Mouse (Mus musculus) adrenal gland, adult 18-20 months (tissue): ENCODE measurements around the gene Chrnb4. TPM values are rescaled to one million over a fixed set of nuclear protein-coding genes. Genes with fewer than 3 reads are reported as not detected.

Experiments used
- DNase-seq, 2 experiments: peaks; one replicate each; pipeline ENCODE4 v3.0.0; 2021 to 2022; ENCODE audit warnings: low spot score in 2 of 2
- long read RNA-seq, 2 experiments: library from polyadenylated mRNA; stranded (forward); transcript quantifications; one replicate each; pipeline ENCODE4 v2.0.0; 2021
- total RNA-seq, 2 experiments: library from RNA; stranded (reverse); gene quantifications; 1 replicate in 1 of 2; 2 replicates in 1 of 2; pipeline ENCODE4 v1.2.3; 2021

Chrnb4 gene
- total RNA-seq, result 10 to 100 TPM in 1 of 2 experiments, 1 to 10 TPM in 1; 7.7 to 10.6 TPM
- long read RNA-seq, experiment 1, transcript Chrnb4-201 (6 exons, 3,723 nt), result major isoform, 11 of 12 reads
- long read RNA-seq, experiment 1, partial matches to known transcripts, result 0 of 12 reads
- long read RNA-seq, experiment 1, other reads (novel, unspliced or antisense), result 1 of 12 reads
- long read RNA-seq, experiment 2, partial matches to known transcripts, result 2 of 4 reads
- long read RNA-seq, experiment 2, other reads (novel, unspliced or antisense), result 0 of 4 reads

GRCm38 (mm10) chr9:55048211-55048880 is at the start of gene Chrnb4:
Gene Chrnb4, minus strand, starts transcription at chr9:55048779.
- DNase-seq, result no peak

- no peak for DNase-seq
Observed at GRCm38 (mm10) chr9:55096870-55097269, 48.3 kb upstream of the Chrnb4 start.

GRCm38 (mm10) chr9:55096033-55096432 is 47.5 kb upstream of the Chrnb4 start:
- no peak for DNase-seq

GRCm38 (mm10) chr9:55090141-55090540 is 41.6 kb upstream of the Chrnb4 start:
- DNase-seq, result no peak

- DNase-seq, result no peak
Observed at GRCm38 (mm10) chr9:55089226-55089625, 40.6 kb upstream of the Chrnb4 start.

GRCm38 (mm10) chr9:55083154-55083913 is 34.8 kb upstream of the Chrnb4 start:
- no peak for DNase-seq

GRCm38 (mm10) chr9:55067965-55068265 is 19.3 kb upstream of the Chrnb4 start:
- no peak for DNase-seq

GRCm38 (mm10) chr9:55067260-55067964 is 18.8 kb upstream of the Chrnb4 start:
- no peak for DNase-seq

- no peak for DNase-seq
Observed at GRCm38 (mm10) chr9:55065241-55065640, 16.7 kb upstream of the Chrnb4 start.

GRCm38 (mm10) chr9:55058067-55058466 is 9.5 kb upstream of the Chrnb4 start:
- DNase-seq, result no peak

GRCm38 (mm10) chr9:55055386-55055930 is 6.9 kb upstream of the Chrnb4 start:
- no peak for DNase-seq

GRCm38 (mm10) chr9:55046764-55047163 is 1.8 kb downstream of the Chrnb4 start:
- DNase-seq, result no peak

- DNase-seq, result no peak
Observed at GRCm38 (mm10) chr9:55045001-55045400, 3.6 kb downstream of the Chrnb4 start.

GRCm38 (mm10) chr9:55043688-55044087 is 4.9 kb downstream of the Chrnb4 start:
- DNase-seq, result no peak

GRCm38 (mm10) chr9:55041389-55041788 is 7.2 kb downstream of the Chrnb4 start:
- DNase-seq, result no peak

- DNase-seq, result no peak
Observed at GRCm38 (mm10) chr9:55039983-55040382, 8.6 kb downstream of the Chrnb4 start.

GRCm38 (mm10) chr9:55038948-55039347 is 9.6 kb downstream of the Chrnb4 start:
- no peak for DNase-seq

GRCm38 (mm10) chr9:55031435-55032167 is 17.0 kb downstream of the Chrnb4 start:
- DNase-seq, result no peak

- DNase-seq, result no peak
Observed at GRCm38 (mm10) chr9:55026275-55026663, 22.3 kb downstream of the Chrnb4 start, which contains the start of gene Chrna3. Gene Chrna3, minus strand, starts transcription at chr9:55026562.

- DNase-seq, result no peak
Observed at GRCm38 (mm10) chr9:55025534-55026274, 22.9 kb downstream of the Chrnb4 start.
